Mouse (Mus musculus) testis, adult 2 months (tissue): ENCODE data around the gene Akp3. TPM values are rescaled to one million over a fixed set of nuclear protein-coding genes. Genes with fewer than 3 reads are reported as not detected.

Experiments
- H3K27ac ChIP-seq: fragments of 200-500 bp; 2 replicates; pipeline ENCODE4 v1.5.1; 2012; ENCODE audit warnings: low read depth, low read length; ENCODE audit not compliant: control insufficient read depth, insufficient read depth
- H3K27me3 ChIP-seq: fragments of 200-500 bp; 2 replicates; pipeline ENCODE4 v1.6.1; 2012; ENCODE audit warnings: mild to moderate bottlenecking, low read length, moderate library complexity; ENCODE audit not compliant: control insufficient read depth, insufficient read depth
- H3K36me3 ChIP-seq: fragments of 200-500 bp; 2 replicates; pipeline ENCODE4 v1.6.1; 2012; ENCODE audit warnings: mild to moderate bottlenecking, low read length; ENCODE audit not compliant: control insufficient read depth, insufficient read depth
- H3K4me1 ChIP-seq: fragments of 200-500 bp; 2 replicates; pipeline ENCODE4 v1.6.1; 2012; ENCODE audit warnings: low read length; ENCODE audit not compliant: control insufficient read depth, insufficient read depth
- H3K4me3 ChIP-seq: fragments of 200-500 bp; 2 replicates; pipeline ENCODE4 v1.5.1; 2012; ENCODE audit warnings: low read depth, mild to moderate bottlenecking, low read length, moderate library complexity, mixed read lengths; ENCODE audit not compliant: control insufficient read depth
- CTCF ChIP-seq: fragments of 200-500 bp; IDR thresholded peaks from 2 replicates; pipeline ENCODE4 v1.5.1; 2012; ENCODE audit warnings: low read depth, mild to moderate bottlenecking, inconsistent platforms, low read length, moderate library complexity; ENCODE audit not compliant: control insufficient read depth, insufficient read depth, insufficient replicate concordance
- POLR2A ChIP-seq: fragments of 200-500 bp; IDR thresholded peaks from 2 replicates; pipeline ENCODE4 v1.6.1; 2012; ENCODE audit warnings: low read depth, mild to moderate bottlenecking, inconsistent platforms, low read length, moderate library complexity; ENCODE audit not compliant: control insufficient read depth
- polyA plus RNA-seq: library from polyadenylated mRNA; depleted of rRNA; stranded (reverse); fragments of >200 nt; gene quantifications from 2 replicates; pipeline ENCODE4 v1.2.3, GENCODE M21; 2012; rRNA removed

The Akp3 gene
- polyA plus RNA-seq, 1 experiment = 1.7 TPM

- Histone ChIP-seq H3K27ac (no peak overlapping the region), H3K27me3 (no peaks in the 10 kb centered on the region), H3K4me3 (no peak overlapping the region), H3K4me1 (peaks cover 8% of the 10 kb centered on the region; the same call in 1 of the 2 replicates), H3K36me3 (no peaks in the 10 kb centered on the region)
- TF ChIP-seq POLR2A (no peak), CTCF (no peak)
These were observed 46.5 kb downstream of the Akp3 start for GRCm38 (mm10) chr1:87171312-87171711.

GRCm38 (mm10) chr1:87172316-87172715 is 47.5 kb downstream of the Akp3 start:
- H3K27me3 ChIP-seq = no peaks in the 10 kb centered on the region
- H3K4me3 ChIP-seq = no peak overlapping the region
- H3K36me3 ChIP-seq = no peaks in the 10 kb centered on the region
- H3K27ac ChIP-seq = no peak overlapping the region
- peaks cover 8% of the 10 kb centered on the region; the same call in 1 of the 2 replicates for H3K4me1 ChIP-seq
- no peak for TF ChIP-seq POLR2A
- TF ChIP-seq CTCF = no peak

GRCm38 (mm10) chr1:87174006-87174955 is 49.5 kb downstream of the Akp3 start:
- peaks cover 8% of the 10 kb centered on the region; the same call in 1 of the 2 replicates for H3K4me1 ChIP-seq
- no peak for TF ChIP-seq POLR2A
- peak; percentile 60; the same call in 1 of the 2 replicates for TF ChIP-seq CTCF
- H3K27ac ChIP-seq = no peak overlapping the region
- H3K4me3 ChIP-seq = no peak overlapping the region
- H3K27me3 ChIP-seq = no peaks in the 10 kb centered on the region
- H3K36me3 ChIP-seq = no peaks in the 10 kb centered on the region

- TF ChIP-seq CTCF = no peak
- no peak for TF ChIP-seq POLR2A
- Histone ChIP-seq H3K4me1 (no peaks in the 10 kb centered on the region), H3K36me3 (no peaks in the 10 kb centered on the region), H3K4me3 (no peak overlapping the region), H3K27ac (no peak overlapping the region), H3K27me3 (no peaks in the 10 kb centered on the region)
These were observed 51.1 kb downstream of the Akp3 start for GRCm38 (mm10) chr1:87175852-87176292.

Other genes starting within 250 kb of the Akp3 start
- 2.2 and 3.6 TPM in 2 replicates for gene Alppl2, start 35.0 kb upstream of the Akp3 start, polyA plus RNA-seq
- 0.17 and 0.19 TPM in 2 replicates for gene Alpi, start 23.4 kb upstream of the Akp3 start, polyA plus RNA-seq
- 5.8 and 6.8 TPM in 2 replicates for gene Ecel1, start 31.5 kb downstream of the Akp3 start, polyA plus RNA-seq
- gene Prss56, start 58.3 kb downstream of the Akp3 start, polyA plus RNA-seq = 19.1 and 25.3 TPM in 2 replicates
- gene Chrnd, start 65.6 kb downstream of the Akp3 start, polyA plus RNA-seq = 0.02 and 0.08 TPM in 2 replicates
- not detected in 2 replicates for gene Chrng, start 79.7 kb downstream of the Akp3 start, polyA plus RNA-seq
- gene Eif4e2, start 88.9 kb downstream of the Akp3 start, polyA plus RNA-seq = 127 and 132 TPM in 2 replicates
- gene Efhd1, start 139.4 kb downstream of the Akp3 start, polyA plus RNA-seq = 418 and 483 TPM in 2 replicates
- 63.6 and 74.0 TPM in 2 replicates for gene Gigyf2, start 202.0 kb downstream of the Akp3 start, polyA plus RNA-seq